Mouse (Mus musculus) cerebellum, postnatal 4 days (tissue): ENCODE measurements around the gene Oprm1.

Experiments used
- DNase-seq, 2 experiments: peaks; one replicate each; pipeline ENCODE4 v3.0.0; 2022; ENCODE audit warnings: low spot score in 2 of 2, mixed read lengths in 1 of 2

Oprm1 gene

DNA sequence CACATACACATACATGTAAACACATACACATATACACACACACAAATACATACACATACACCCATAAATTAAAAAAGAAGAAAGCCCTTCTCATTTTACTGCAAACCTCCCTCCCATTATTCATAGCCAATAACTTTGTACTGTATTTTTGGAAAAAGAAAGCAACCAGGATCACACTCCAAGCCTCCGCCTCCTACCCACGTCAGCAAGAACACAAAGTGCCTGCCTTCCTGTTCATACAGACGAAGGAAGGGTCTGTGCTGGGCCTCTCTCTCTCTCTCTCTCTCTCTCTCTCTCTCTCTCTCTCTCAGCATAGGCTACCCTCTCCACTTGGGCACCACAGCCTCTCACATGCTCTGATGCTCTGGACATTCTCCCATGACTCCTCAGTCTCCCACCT lies 137.5 kb downstream of the Oprm1 start:
- no peak for DNase-seq

- DNase-seq = no peak
Observed at GRCm38 (mm10) chr10:6896659-6897303, 138.5 kb downstream of the Oprm1 start.

DNA sequence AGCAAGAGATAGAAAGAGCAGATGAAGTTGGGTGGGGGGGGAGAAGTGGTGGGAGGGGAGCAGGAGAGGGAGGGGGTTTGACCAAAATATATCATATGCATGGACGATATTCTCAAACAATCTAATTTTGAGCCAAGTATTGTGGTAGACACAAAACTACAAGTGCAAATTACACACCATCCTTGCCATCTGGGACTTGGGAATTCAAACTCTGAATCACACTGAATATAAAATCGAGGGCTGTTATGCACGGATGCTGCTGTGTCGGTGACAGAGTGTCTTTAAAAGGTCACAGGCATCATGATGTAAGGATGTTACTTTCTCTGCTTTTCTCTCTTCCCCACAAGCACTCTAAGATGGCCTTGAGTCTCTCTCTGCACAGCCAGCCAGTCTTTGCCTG lies 141.8 kb downstream of the Oprm1 start:
- no peak for DNase-seq

DNA sequence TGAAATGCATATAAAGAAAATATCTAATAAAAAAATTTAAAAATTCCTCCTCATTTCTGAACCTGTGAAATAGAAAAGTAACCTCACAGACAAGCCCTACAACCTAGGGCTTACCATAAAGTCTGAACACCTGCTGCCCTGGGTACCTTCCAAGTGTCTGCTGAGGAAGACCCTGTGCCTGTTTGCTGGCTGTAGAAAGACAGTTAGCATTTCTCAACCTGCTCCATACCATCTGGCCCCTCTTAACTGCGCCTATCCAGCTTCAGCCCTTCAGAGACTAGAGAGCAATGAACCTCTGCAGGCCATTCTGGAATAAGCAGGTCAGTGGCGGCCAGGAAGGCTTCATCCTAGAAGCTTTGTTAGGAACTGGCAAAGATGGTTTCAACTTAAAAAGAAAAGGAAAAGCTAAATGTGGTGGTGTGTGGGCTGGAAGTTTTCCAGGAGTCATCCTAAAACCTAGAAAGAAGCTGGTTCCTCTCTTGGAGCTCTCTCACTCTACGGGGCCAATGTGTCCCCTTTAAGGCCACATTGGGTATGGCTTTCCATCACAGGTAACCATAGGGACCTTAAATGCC lies 143.6 kb downstream of the Oprm1 start:
- DNase-seq = peak in 1 of 2 experiments; percentile 8

- no peak for DNase-seq
Observed at GRCm38 (mm10) chr10:6909763-6910162, 151.5 kb downstream of the Oprm1 start.

- no peak for DNase-seq
Observed at GRCm38 (mm10) chr10:6915991-6916390, 157.7 kb downstream of the Oprm1 start.

GRCm38 (mm10) chr10:6916545-6917257 lies 158.4 kb downstream of the Oprm1 start:
- DNase-seq = peak in 1 of 2 experiments; percentile 49

DNA sequence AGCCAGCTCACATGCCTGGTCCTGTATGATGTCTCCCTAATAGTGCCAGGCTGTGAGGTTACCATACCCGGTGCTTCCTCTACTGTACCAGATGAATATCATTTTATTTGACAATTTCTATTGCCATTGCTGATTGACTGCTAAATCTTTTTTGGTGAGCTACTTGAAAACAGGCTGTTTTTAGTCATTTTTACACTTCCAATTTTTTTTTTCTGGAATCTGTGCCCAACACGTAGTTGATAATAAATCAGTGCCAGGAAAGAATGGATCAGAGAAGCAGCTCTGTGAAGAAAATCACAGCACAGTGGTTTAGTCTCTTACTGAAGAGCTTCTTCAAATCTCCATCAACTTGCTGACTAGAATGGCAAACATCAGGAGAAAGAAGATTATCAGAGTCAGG lies 168.4 kb downstream of the Oprm1 start:
- no peak for DNase-seq

DNA sequence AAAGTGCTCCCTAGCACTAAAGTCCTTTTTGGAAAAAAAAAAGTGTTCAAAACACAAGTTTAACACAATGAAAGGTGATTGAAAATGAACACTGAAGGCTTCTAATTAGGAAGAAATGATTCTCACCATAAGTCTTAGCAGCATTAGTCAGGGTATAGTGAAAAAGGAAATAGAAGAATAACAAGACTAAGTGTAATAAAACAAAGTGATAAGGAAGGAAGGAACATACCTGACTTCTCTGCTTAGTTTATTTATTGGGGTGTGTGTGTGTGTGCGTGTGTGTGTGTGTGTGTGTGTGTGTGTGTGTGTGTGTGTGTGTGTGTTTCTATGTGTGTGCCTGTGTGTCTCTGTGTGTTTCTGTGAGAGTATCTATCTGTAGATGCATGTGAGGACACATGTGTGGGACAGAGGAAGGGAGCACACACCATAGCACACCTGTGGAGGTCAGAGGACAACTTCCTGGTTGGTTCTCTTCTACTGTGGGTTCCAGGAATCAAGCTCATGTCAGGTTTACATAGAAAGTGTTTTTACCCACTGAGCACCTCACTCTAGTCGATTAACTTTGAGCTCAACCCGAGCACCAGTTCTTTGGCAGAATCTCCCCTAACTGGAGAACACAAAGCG lies 169.4 kb downstream of the Oprm1 start:
- DNase-seq = no peak

- no peak for DNase-seq
Observed at GRCm38 (mm10) chr10:6928905-6929304, 170.6 kb downstream of the Oprm1 start.

DNA sequence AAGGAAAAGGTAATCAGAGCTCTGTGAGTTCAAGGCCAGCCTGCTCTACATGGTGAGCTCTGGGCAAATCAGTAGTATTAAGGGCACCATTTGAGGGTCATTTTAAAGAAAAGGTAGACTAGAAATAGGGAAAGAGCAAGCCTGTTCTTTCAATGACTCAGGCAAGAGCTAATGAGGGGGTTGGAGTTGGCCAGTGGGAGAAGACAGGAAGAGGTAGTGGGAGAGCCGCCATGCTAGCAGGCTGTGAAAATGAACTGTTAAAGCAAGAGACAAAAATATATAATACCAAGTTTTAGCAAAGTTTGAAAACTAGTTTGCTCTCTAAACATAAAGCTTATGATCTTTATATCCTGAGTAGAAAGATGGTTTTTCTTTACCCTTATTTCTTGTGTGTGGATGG lies 172.1 kb downstream of the Oprm1 start:
- no peak for DNase-seq

GRCm38 (mm10) chr10:6930889-6931288 lies 172.6 kb downstream of the Oprm1 start:
- DNase-seq = no peak

GRCm38 (mm10) chr10:6934776-6935175 lies 176.5 kb downstream of the Oprm1 start:
- no peak for DNase-seq

- DNase-seq = no peak
Observed at GRCm38 (mm10) chr10:6936671-6937425, 178.5 kb downstream of the Oprm1 start.

DNA sequence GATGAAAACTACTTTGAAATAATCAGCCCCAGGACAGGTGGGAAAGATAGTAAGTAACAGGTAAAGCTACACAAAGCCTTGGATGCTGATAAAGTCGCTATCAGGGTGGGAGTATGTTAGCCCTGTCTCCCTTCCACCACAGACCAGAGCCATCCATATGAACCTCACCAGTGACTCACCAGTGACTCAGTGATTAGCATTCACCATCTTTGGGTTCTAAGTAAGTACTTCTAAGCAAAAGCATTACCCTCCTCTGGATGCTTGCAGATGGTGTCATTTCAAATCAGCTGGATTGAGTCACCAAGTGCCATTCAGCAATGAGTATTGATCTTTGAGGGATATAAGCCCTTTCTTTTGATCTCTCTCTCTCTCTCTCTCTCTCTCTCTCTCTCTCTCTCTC lies 194.8 kb downstream of the Oprm1 start:
- DNase-seq = no peak

DNA sequence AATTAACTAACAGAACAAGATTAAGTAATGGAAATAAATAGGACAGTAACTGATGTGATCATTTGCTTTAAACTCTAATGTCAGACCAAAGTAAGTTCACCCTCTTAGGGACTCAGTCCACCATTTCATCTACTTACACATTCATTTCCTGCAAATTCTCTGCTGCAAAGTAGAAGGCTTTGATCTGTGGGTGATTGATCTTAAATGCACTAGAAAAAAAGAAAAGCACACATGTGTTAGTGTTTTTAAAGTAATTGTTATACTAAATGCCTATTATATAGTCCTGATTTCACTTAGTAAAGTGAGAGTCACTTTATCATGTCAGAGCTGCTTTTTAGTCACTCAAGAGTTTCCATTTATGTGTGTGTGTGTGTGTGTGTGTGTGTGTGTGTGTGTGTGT lies 196.2 kb downstream of the Oprm1 start:
- DNase-seq = no peak

GRCm38 (mm10) chr10:6956357-6956756 lies 198.1 kb downstream of the Oprm1 start:
- no peak for DNase-seq

DNA sequence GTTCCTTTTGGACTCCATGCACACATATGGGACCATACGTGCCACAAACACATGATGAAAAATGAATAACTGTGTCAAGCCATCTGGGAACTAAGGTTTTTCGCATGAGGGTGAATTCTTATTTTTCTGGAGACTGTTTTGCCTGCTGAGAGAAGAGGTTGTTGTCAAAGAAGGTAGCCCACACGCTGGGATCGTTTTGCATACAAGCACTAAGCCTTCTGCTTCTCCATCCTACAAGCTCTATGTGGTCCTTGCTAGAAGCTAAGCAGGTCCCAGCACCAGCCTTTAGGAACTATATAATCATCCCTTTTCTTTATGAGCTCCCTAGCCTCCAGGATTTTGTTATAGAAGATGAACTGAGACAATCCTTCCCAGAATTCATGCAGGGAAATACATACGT lies 200.5 kb downstream of the Oprm1 start:
- DNase-seq = no peak

DNA sequence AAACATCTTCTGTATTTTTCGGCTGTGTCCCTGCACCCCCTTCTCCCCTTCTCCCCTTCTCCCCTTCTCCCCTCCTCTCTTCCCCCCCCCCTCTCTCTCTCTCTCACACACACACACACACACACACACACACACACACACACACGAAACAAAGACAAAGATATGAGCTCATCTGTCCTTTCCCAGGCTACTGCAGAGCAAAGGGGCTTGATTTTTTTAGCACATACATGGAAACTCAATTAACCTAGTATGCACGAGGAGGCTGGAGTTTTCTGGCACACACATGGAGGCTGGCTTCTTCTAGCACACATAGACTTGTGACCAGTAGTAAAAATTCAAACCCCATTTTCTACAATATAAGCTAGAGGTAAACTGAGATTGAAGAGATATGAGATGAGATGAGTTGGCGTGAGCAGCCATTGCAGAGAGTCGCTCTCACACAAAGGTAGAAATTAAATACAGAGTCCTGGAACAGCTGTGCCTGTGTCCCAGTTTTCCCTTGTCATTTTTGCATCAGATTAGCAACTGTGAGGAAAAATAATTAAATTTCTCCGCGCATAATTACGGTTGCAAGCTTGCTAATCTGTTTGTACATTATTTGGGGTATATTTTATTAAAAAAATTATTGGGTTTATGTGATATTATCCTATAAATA lies 209.4 kb downstream of the Oprm1 start:
- no peak for DNase-seq

- no peak for DNase-seq
Observed at GRCm38 (mm10) chr10:6968334-6968733, 210.0 kb downstream of the Oprm1 start.

DNA sequence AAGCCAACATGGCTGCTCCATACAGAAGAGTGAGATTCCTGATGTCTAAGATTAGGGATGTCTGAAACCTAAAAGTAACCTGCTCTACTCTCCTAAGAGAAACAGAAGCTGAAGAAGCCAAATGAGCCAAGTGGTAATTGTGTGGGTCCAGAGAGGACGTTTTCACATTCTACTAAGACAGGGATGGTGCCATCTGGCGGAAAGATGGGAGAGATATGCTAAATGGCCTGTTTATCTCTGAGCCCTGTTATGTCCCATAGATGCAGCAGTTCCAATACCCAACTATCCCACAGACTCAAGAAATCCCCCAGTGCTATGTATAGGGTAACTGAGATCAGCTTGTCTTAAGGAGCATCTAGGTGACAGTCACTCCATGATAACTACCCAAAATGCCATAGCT lies 219.5 kb downstream of the Oprm1 start:
- DNase-seq = no peak

DNA sequence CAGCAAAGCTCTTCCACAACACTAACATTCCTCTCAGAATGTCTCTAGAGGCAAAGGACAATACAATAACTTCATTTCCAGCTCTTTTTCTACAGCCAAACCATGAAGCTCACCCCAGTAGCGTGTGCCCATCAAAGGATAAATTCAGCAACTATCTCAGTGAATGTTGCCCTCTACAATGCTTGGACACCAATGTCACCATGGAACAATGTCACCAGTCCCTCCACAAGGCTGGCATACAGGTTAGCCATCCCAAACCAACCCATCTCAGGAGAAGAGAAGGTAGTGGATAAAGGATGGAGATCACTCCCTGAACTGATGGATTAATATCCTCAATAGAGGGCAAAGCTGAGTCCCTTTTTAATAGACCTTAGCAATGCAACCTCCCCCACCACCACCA lies 220.4 kb downstream of the Oprm1 start:
- no peak for DNase-seq
